Comparison of ENCODE assay signal across 9 mouse cellular contexts in genomic region chr11:69804652-69804940, GRCm38 (mm10). TPM values are rescaled to one million over a fixed set of nuclear protein-coding genes. Genes with fewer than 3 reads are reported as not detected.
A peak's percentile ranks its signal among the peaks of the same experiment; 100 is the strongest.
DNase-seq lines count a peak whose midpoint lies in the region; ATAC-seq and TF ChIP-seq lines count a peak whose summit lies in the region.
"Had no signal": no experiment of that assay in that cellular context is flagged by ENCODE, and none has a peak within 500 bp of the region (broad histone marks: within the 10 kb centered on the region; RNA-seq: fewer than 3 reads in every experiment).

No protein-coding gene starts in this region.

- no peak for DNase-seq in MEL (ENCODE audit: low read depth, low spot score)
- no peak for DNase-seq in layer of hippocampus, adult 18-20 months (ENCODE audit: low spot score in 2 of 2)
- no peak for DNase-seq in left cerebral cortex, postnatal 10 days (ENCODE audit: extremely low spot score in 1 of 2, low spot score in 2 of 2)
- no peak for DNase-seq in gastrocnemius, adult 18-20 months (ENCODE audit: low spot score)

- no peak for TF ChIP-seq CTCF in MEL (IDR thresholded peaks at IDR 0.05 in 2 of 3, conservative IDR thresholded peaks at IDR 0.05 in 1 of 3; ENCODE audit: control insufficient read depth in 1 of 3, insufficient read depth in 1 of 3, low read depth in 2 of 3, low read length in 3 of 3, poor library complexity in 1 of 3, severe bottlenecking in 1 of 3)
- TF ChIP-seq CTCF in small intestine, adult 2 months (IDR thresholded peaks at IDR 0.05; ENCODE audit: extremely low read depth, insufficient read length, insufficient replicate concordance, low read depth, low read length): no peak

- peak overlapping the region; percentile 78; the same call in 1 of the 2 replicates for H3K9ac ChIP-seq in MEL (ENCODE audit: control insufficient read depth, low read depth, low read length, poor library complexity, severe bottlenecking)
- H3K9ac ChIP-seq in embryonic facial prominence, embryonic 15.5 days: peak overlapping the region; percentile 12; the same call in 1 of the 2 replicates
- peak overlapping the region; percentile 35 for H3K9ac ChIP-seq in hindbrain, embryonic 16.5 days (ENCODE audit: low read depth, low read length)
- H3K9ac ChIP-seq in liver, embryonic 15.5 days: 0 out of 2 replicates have a peak overlapping the region, but pooled peaks have one; percentile 47

- ATAC-seq in embryonic facial prominence, embryonic 15.5 days (ENCODE audit: insufficient number of reproducible peaks, low FRiP score, low TSS enrichment, low read depth): no peak
- ATAC-seq in hindbrain, embryonic 16.5 days: no peak
- ATAC-seq in liver, embryonic 15.5 days (ENCODE audit: insufficient read depth): no peak

- H3K9me3 ChIP-seq in MEL (replicated peaks; ENCODE audit: insufficient read depth, low read length): no peaks in the 10 kb centered on the region
- H3K9me3 ChIP-seq in embryonic facial prominence, embryonic 15.5 days (replicated peaks): no peaks in the 10 kb centered on the region
- no peaks in the 10 kb centered on the region for H3K9me3 ChIP-seq in hindbrain, embryonic 16.5 days (ENCODE audit: control insufficient read depth, low read length)
- no peaks in the 10 kb centered on the region for H3K9me3 ChIP-seq in liver, embryonic 15.5 days (replicated peaks)

- H3K4me1 ChIP-seq in MEL (ENCODE audit: control insufficient read depth in 1 of 2, insufficient read depth in 2 of 2, low read length in 2 of 2): peaks cover 3 to 11% of the 10 kb centered on the region in 2 experiments; a peak in 3 of 4 replicates
- peaks cover 57% of the 10 kb centered on the region for H3K4me1 ChIP-seq in embryonic facial prominence, embryonic 15.5 days
- H3K4me1 ChIP-seq in hindbrain, embryonic 16.5 days (ENCODE audit: control insufficient read depth, insufficient read depth, low read depth, low read length): peaks cover 44% of the 10 kb centered on the region
- peaks cover 49% of the 10 kb centered on the region for H3K4me1 ChIP-seq in liver, embryonic 15.5 days (replicated peaks)
- H3K4me1 ChIP-seq in small intestine, adult 2 months (ENCODE audit: control insufficient read depth, insufficient read depth, insufficient read length, low read length): peaks cover 19% of the 10 kb centered on the region

- H3K36me3 ChIP-seq in MEL (ENCODE audit: control insufficient read depth in 1 of 2, insufficient read depth in 2 of 2, low read length in 2 of 2): peaks cover 0 to under 1% of the 10 kb centered on the region in 2 experiments; a peak in 2 of 4 replicates
- H3K36me3 ChIP-seq in embryonic facial prominence, embryonic 15.5 days: no peaks in the 10 kb centered on the region
- H3K36me3 ChIP-seq in hindbrain, embryonic 16.5 days (ENCODE audit: control insufficient read depth, insufficient read depth, low read length): no peaks in the 10 kb centered on the region
- no peaks in the 10 kb centered on the region for H3K36me3 ChIP-seq in liver, embryonic 15.5 days (replicated peaks)
- no peaks in the 10 kb centered on the region for H3K36me3 ChIP-seq in small intestine, adult 2 months (ENCODE audit: control insufficient read depth, insufficient read depth, low read length)

- 4% methylated on average over 12 of the region's 12 CpGs for WGBS in embryonic facial prominence, embryonic 15.5 days
- WGBS in hindbrain, embryonic 16.5 days: 6% methylated on average over 12 of the region's 12 CpGs
- 21% methylated on average over 12 of the region's 12 CpGs for WGBS in liver, embryonic 15.5 days (ENCODE audit: insufficient replicate concordance)
- 9% methylated on average over 12 of the region's 12 CpGs for WGBS in small intestine, adult 2 months

- H3K4me2 ChIP-seq in embryonic facial prominence, embryonic 15.5 days (replicated peaks): peak overlapping the region; percentile 97
- peak overlapping the region; percentile 85 for H3K4me2 ChIP-seq in hindbrain, embryonic 16.5 days (ENCODE audit: low read length)
- peak overlapping the region; percentile 78; the same call in 1 of the 2 replicates for H3K4me2 ChIP-seq in liver, embryonic 15.5 days

- TF ChIP-seq EP300 in MEL (IDR thresholded peaks at IDR 0.05; ENCODE audit: low read depth in 1 of 2, low read length in 2 of 2): no peak

- no peaks in the 10 kb centered on the region; a peak in 1 of 4 replicates for H3K27me3 ChIP-seq in MEL (ENCODE audit: control insufficient read depth in 1 of 2, insufficient read depth in 2 of 2, low read length in 2 of 2)
- H3K27me3 ChIP-seq in embryonic facial prominence, embryonic 15.5 days: peaks cover 22% of the 10 kb centered on the region
- H3K27me3 ChIP-seq in hindbrain, embryonic 16.5 days (replicated peaks; ENCODE audit: control insufficient read depth, insufficient read depth, low read length): peaks cover 21% of the 10 kb centered on the region
- H3K27me3 ChIP-seq in liver, embryonic 15.5 days: peaks cover 93% of the 10 kb centered on the region
- H3K27me3 ChIP-seq in small intestine, adult 2 months (ENCODE audit: control insufficient read depth, insufficient read depth, low read length): 0 out of 2 replicates have a peak, but pooled peaks cover 4% of the 10 kb centered on the region

- TF ChIP-seq RAD21 in MEL (IDR thresholded peaks at IDR 0.05; ENCODE audit: low read depth, low read length): no peak

- no peak overlapping the region for H3K27ac ChIP-seq in MEL (ENCODE audit: control insufficient read depth, low read depth, low read length)
- no peak overlapping the region for H3K27ac ChIP-seq in embryonic facial prominence, embryonic 15.5 days (replicated peaks)
- H3K27ac ChIP-seq in hindbrain, embryonic 16.5 days (ENCODE audit: low read depth, low read length): no peak overlapping the region
- no peak overlapping the region for H3K27ac ChIP-seq in liver, embryonic 15.5 days (replicated peaks)
- peak overlapping the region; percentile 63 for H3K27ac ChIP-seq in small intestine, adult 2 months (ENCODE audit: insufficient read depth, low read depth, low read length)

- no peak for TF ChIP-seq POLR2A in MEL (IDR thresholded peaks at IDR 0.05; ENCODE audit: control insufficient read depth in 1 of 2, insufficient read depth in 1 of 2, low read depth in 1 of 2, low read length in 2 of 2, poor library complexity in 1 of 2)
- no peak; the same call in 1 of the 2 replicates for TF ChIP-seq POLR2A in small intestine, adult 2 months (IDR thresholded peaks at IDR 0.05; ENCODE audit: low read depth, low read length)

- intact Hi-C loops in left cerebral cortex, postnatal 10 days (cut with DNase I): loop anchor here (5.0 kb wide), 2 partner anchors 33 to 73 kb away; partner anchors contain the start of genes Nlgn2, Tmem256 and Tmem95

- H3K4me3 ChIP-seq in MEL (ENCODE audit: control insufficient read depth in 1 of 2, insufficient read depth in 1 of 2, low read depth in 2 of 2, low read length in 2 of 2): peak overlapping the region; percentile 70 to 89
- peak overlapping the region; percentile 63 for H3K4me3 ChIP-seq in embryonic facial prominence, embryonic 15.5 days (replicated peaks)
- H3K4me3 ChIP-seq in hindbrain, embryonic 16.5 days (ENCODE audit: low read length): peak overlapping the region; percentile 8
- H3K4me3 ChIP-seq in liver, embryonic 15.5 days (replicated peaks): peak overlapping the region; percentile 11; the same call in 1 of the 2 replicates
- H3K4me3 ChIP-seq in small intestine, adult 2 months (ENCODE audit: low read depth, low read length): peak overlapping the region; percentile 64

- peaks cover 8% of the 10 kb centered on the region; the same call in 1 of the 2 replicates for H3K79me2 ChIP-seq in MEL (ENCODE audit: control insufficient read depth, insufficient read depth, low read length, poor library complexity)

RNA-seq across cellular contexts. Expression of gene Tmem102, which starts 0.8 kb away (rescaled TPM):
- 0.29 and 0.31 TPM in 2 replicates for total RNA-seq in MEL (2012; rRNA removed)
- 1 to 10 TPM in 1 of 2 experiments, not detected in 1; 2.4 TPM for polyA plus RNA-seq in MEL (2012; ENCODE audit: insufficient read depth in 1 of 2, insufficient read length in 2 of 2, low read depth in 1 of 2, low replicate concordance in 2 of 2, missing spikeins in 1 of 2)
- polyA plus RNA-seq in embryonic facial prominence, embryonic 15.5 days (2015; fragmentation: Nextera tagmentation; extraction: Ambion mirVana): 7.5 and 10.0 TPM in 2 replicates
- 1.3 and 1.6 TPM in 2 replicates for polyA plus RNA-seq in hindbrain, embryonic 16.5 days (2015; fragmentation: Nextera tagmentation; extraction: Ambion mirVana)
- polyA plus RNA-seq in liver, embryonic 15.5 days (2015; fragmentation: Nextera tagmentation; extraction: Ambion mirVana): 0.69 and 0.94 TPM in 2 replicates
- 30.5 and 63.0 TPM in 2 replicates for polyA plus RNA-seq in small intestine, adult 2 months (2012; rRNA removed)
- total RNA-seq in layer of hippocampus, adult 18-20 months (2021): not detected
- not detected for total RNA-seq in left cerebral cortex, postnatal 10 days (2021)
- under 1 TPM; 0.14 to 0.18 TPM for total RNA-seq in gastrocnemius, adult 18-20 months (2021)

RNA-seq across cellular contexts. Expression of gene Fgf11, which starts 2.9 kb away (rescaled TPM):
- 4.8 and 5.1 TPM in 2 replicates for total RNA-seq in MEL (2012; rRNA removed)
- 10 to 100 TPM in 1 of 2 experiments, not detected in 1; 26.8 TPM for polyA plus RNA-seq in MEL (2012; ENCODE audit: insufficient read depth in 1 of 2, insufficient read length in 2 of 2, low read depth in 1 of 2, low replicate concordance in 2 of 2, missing spikeins in 1 of 2)
- polyA plus RNA-seq in embryonic facial prominence, embryonic 15.5 days (2015; fragmentation: Nextera tagmentation; extraction: Ambion mirVana): 4.1 and 4.4 TPM in 2 replicates
- 6.7 and 7.2 TPM in 2 replicates for polyA plus RNA-seq in hindbrain, embryonic 16.5 days (2015; fragmentation: Nextera tagmentation; extraction: Ambion mirVana)
- 0.16 and 0.18 TPM in 2 replicates for polyA plus RNA-seq in liver, embryonic 15.5 days (2015; fragmentation: Nextera tagmentation; extraction: Ambion mirVana)
- polyA plus RNA-seq in small intestine, adult 2 months (2012; rRNA removed): 3.6 and 4.8 TPM in 2 replicates
- total RNA-seq in layer of hippocampus, adult 18-20 months (2021): 10 to 100 TPM; 27.4 to 27.6 TPM
- 10 to 100 TPM; 20.0 to 21.5 TPM for total RNA-seq in left cerebral cortex, postnatal 10 days (2021)
- 1 to 10 TPM; 3.5 to 4.0 TPM for total RNA-seq in gastrocnemius, adult 18-20 months (2021)

RNA-seq across cellular contexts. Expression of gene Chrnb1, which starts 8.9 kb away (rescaled TPM):
- 0.31 and 0.33 TPM in 2 replicates for total RNA-seq in MEL (2012; rRNA removed)
- polyA plus RNA-seq in MEL (2012; ENCODE audit: insufficient read depth in 1 of 2, insufficient read length in 2 of 2, low read depth in 1 of 2, low replicate concordance in 2 of 2, missing spikeins in 1 of 2): 1 to 10 TPM in 1 of 2 experiments, not detected in 1; 1.6 TPM
- polyA plus RNA-seq in embryonic facial prominence, embryonic 15.5 days (2015; fragmentation: Nextera tagmentation; extraction: Ambion mirVana): 29.3 and 38.6 TPM in 2 replicates
- polyA plus RNA-seq in hindbrain, embryonic 16.5 days (2015; fragmentation: Nextera tagmentation; extraction: Ambion mirVana): 1.4 and 2.9 TPM in 2 replicates
- 0.84 and 1.3 TPM in 2 replicates for polyA plus RNA-seq in liver, embryonic 15.5 days (2015; fragmentation: Nextera tagmentation; extraction: Ambion mirVana)
- 5.5 and 8.7 TPM in 2 replicates for polyA plus RNA-seq in small intestine, adult 2 months (2012; rRNA removed)
- 1 to 10 TPM in 1 of 2 experiments, under 1 TPM in 1; 0.52 to 1.0 TPM for total RNA-seq in layer of hippocampus, adult 18-20 months (2021)
- total RNA-seq in left cerebral cortex, postnatal 10 days (2021): 1 to 10 TPM in 1 of 2 experiments, under 1 TPM in 1; 0.95 to 1.2 TPM
- total RNA-seq in gastrocnemius, adult 18-20 months (2021): 10 to 100 TPM; 30.6 to 31.2 TPM

RNA-seq across cellular contexts. Expression of gene Gm39566, which starts 10.5 kb away (rescaled TPM):
- total RNA-seq in MEL (2012; rRNA removed): 0.04 TPM in 1 of 2 replicates, not detected in the other
- polyA plus RNA-seq in MEL (2012; ENCODE audit: insufficient read depth in 1 of 2, insufficient read length in 2 of 2, low read depth in 1 of 2, low replicate concordance in 2 of 2, missing spikeins in 1 of 2): not detected
- not detected in 2 replicates for polyA plus RNA-seq in embryonic facial prominence, embryonic 15.5 days (2015; fragmentation: Nextera tagmentation; extraction: Ambion mirVana)
- not detected in 2 replicates for polyA plus RNA-seq in hindbrain, embryonic 16.5 days (2015; fragmentation: Nextera tagmentation; extraction: Ambion mirVana)
- not detected in 2 replicates for polyA plus RNA-seq in liver, embryonic 15.5 days (2015; fragmentation: Nextera tagmentation; extraction: Ambion mirVana)
- polyA plus RNA-seq in small intestine, adult 2 months (2012; rRNA removed): not detected in 2 replicates
- not detected for total RNA-seq in layer of hippocampus, adult 18-20 months (2021)
- not detected for total RNA-seq in left cerebral cortex, postnatal 10 days (2021)
- not detected for total RNA-seq in gastrocnemius, adult 18-20 months (2021)
- polyA plus RNA-seq: large intestine, adult 2 months had no signal

RNA-seq across cellular contexts. Expression of gene Spem2, which starts 13.7 kb away (rescaled TPM):
- not detected in 2 replicates for total RNA-seq in MEL (2012; rRNA removed)
- not detected for polyA plus RNA-seq in MEL (2012; ENCODE audit: insufficient read depth in 1 of 2, insufficient read length in 2 of 2, low read depth in 1 of 2, low replicate concordance in 2 of 2, missing spikeins in 1 of 2)
- not detected in 2 replicates for polyA plus RNA-seq in embryonic facial prominence, embryonic 15.5 days (2015; fragmentation: Nextera tagmentation; extraction: Ambion mirVana)
- not detected in 2 replicates for polyA plus RNA-seq in hindbrain, embryonic 16.5 days (2015; fragmentation: Nextera tagmentation; extraction: Ambion mirVana)
- not detected in 2 replicates for polyA plus RNA-seq in liver, embryonic 15.5 days (2015; fragmentation: Nextera tagmentation; extraction: Ambion mirVana)
- polyA plus RNA-seq in small intestine, adult 2 months (2012; rRNA removed): not detected in 2 replicates
- not detected for total RNA-seq in layer of hippocampus, adult 18-20 months (2021)
- not detected for total RNA-seq in left cerebral cortex, postnatal 10 days (2021)
- total RNA-seq in gastrocnemius, adult 18-20 months (2021): not detected
- polyA plus RNA-seq: large intestine, adult 2 months had no signal

Comparison
In these comparisons a context has a peak if more than half of its experiments do, and no peak if none do; other contexts are left out.
1. H3K4me3 ChIP-seq: peak in every context shown above with its lines; median percentile 80 in MEL; 64 in small intestine, adult 2 months; 63 in embryonic facial prominence, embryonic 15.5 days; 11 in liver, embryonic 15.5 days; 8 in hindbrain, embryonic 16.5 days.
2. H3K9ac ChIP-seq: peak in every context shown above with its lines; median percentile 78 in MEL; 47 in liver, embryonic 15.5 days; 35 in hindbrain, embryonic 16.5 days; 12 in embryonic facial prominence, embryonic 15.5 days.